Mouse (Mus musculus) T-helper 17 cell (primary cell): ENCODE data around the gene Tec.

Experiments
- in situ Hi-C, 2 experiments: fragments of 300-600 bp; cut with MboI, MseI; formaldehyde crosslinking; loops; 1 replicate in 1 of 2; 2 replicates in 1 of 2; pipeline ENCODE4 v1.15.1; 2025; ENCODE audit warnings: high pct_unique_total_duplicates in 2 of 2

Tec gene

DNA sequence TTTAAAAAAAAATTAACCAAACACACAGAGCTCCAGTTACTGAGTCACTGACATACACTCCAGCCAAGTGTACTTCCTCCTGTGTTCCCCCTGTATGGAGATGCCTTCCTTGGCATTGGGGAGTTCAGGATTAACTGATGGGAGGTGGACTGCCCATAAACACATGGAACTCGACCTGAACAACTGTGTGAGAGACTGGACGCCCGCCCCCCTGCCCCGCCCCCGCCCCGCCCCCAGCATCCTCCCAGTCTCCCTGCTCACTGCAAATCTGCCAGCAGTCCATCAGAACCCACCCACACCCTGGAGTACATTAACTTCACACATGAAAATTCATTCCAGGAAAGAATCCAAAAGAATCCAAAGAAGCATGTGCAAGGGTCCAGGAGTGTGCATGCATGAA, 76.5 kb downstream of the Tec start:
- in situ Hi-C loops, result no loop called here

DNA sequence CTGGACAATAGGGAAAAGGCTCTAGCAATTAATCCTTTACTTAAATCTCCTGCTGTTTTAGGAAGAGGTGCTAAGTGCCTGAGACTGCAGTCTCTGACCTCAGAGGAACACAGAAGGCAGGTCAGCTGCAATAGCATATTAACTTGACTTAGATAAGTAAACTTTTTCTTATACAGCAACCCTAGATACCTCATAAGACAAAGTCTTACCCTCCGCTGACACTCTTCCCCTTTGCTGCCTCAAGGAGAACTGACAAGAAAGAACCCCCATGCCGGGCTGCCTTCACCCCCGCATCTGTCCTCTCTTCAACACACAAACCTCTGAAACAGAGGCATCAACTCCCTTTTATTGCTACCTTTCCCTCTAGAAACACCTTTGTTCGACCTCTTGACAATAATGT, 76.9 kb downstream of the Tec start:
- in situ Hi-C loops, result no loop called here

DNA sequence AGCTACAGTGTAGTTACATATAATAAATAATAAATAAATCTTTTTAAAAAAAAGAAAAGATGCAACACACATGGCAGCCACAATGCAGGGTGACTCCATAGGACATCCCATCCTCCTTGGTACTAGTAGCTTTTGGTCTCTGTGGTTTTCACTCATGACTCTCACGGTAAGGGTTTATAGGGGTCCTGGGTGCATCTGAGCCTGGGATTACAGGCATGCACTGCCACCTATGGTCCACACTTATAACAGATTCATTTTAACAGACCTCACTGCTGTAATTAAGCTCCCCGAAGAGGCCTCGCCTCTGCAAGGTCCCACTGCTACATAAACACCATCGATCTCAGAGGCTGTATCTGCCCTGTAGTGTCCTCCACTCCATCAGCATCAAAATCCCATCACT, 82.8 kb downstream of the Tec start:
- in situ Hi-C loops, result no loop called here

DNA sequence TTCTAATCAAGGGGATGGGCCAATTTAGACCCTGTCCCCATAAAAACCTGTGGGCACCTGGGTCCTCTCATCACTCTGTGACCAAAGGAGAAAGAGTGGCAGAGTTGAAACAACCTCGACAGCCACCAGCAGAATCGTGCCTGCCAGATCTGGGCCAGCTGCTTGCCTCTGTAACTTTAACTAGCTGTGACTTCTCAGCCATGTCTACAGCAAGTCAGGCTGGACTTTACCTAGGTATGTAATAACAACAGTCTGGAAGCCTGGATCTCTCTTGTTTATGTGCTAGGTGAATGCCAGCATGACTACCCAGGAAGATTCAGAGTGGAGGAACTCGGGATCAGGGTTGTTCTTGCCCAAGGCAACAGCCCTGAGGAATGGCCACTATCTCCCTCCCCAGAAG, 83.6 kb downstream of the Tec start:
- in situ Hi-C loops, result loop anchor here in 1 of 2 experiments (5.0 kb wide), 1 partner anchor 432 kb away; no protein-coding TSS in a partner anchor

DNA sequence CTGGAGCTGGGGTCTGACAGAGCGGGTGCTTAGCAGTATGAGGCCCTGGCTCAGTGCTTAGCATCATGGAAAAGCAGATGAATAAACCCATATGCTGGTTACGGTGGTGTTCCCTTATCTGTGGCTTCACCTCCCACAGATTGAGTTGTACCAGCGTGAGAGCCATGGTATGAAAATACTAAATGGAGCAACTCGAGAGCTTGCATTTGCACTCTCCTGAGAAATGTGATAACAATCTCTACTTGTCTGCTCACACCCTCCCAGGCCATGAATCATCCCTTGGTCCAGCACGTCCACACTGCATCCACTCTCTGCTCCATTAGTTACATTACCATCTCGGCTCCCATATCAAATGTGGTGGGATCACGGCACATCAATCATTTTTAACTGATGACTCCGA, 84.3 kb downstream of the Tec start:
- in situ Hi-C loops, result loop anchor here in 1 of 2 experiments (5.0 kb wide), 1 partner anchor 432 kb away; no protein-coding TSS in a partner anchor

DNA sequence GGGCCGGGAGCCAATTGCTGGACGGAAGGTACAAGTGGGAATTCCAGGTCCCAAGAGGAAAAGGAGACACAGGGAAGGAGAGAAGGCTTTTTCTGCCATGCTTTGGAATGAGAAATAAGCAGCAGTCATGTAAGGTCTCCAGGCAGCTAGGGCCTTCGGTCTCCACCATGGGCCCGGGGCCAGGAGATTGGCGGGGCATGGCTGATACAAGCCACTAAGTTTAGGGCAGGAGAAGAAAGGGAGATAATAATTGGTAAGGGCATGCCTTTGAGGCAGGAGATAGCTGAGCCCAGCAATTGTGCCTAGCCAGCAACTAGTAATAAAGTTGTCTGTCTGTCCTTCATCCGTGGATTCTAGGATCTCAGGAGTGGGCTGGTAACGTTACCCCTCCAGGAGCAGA, 85.2 kb downstream of the Tec start:
- in situ Hi-C loops, result loop anchor here in 1 of 2 experiments (5.0 kb wide), 1 partner anchor 431 kb away; no protein-coding TSS in a partner anchor

DNA sequence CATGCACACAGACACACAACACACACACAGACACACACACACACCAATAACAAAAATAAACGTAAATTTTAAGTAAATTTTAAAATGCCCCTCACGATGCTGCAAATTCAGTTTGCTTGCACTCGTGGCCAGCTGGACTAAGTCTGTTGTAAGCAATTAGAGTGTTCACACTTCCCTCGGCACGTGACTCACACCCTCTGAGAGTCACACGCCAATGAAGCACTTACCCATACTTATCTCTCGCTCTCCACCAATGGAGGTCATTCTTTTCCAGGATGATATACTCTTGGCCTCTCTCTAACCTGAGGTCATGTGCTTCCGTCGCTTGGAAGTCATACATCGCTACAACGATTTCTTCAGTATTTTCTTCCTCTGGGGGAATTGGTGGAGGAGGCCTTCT, 86.5 kb downstream of the Tec start:
- in situ Hi-C loops, result loop anchor here in 1 of 2 experiments (5.0 kb wide), 1 partner anchor 429 kb away; no protein-coding TSS in a partner anchor

DNA sequence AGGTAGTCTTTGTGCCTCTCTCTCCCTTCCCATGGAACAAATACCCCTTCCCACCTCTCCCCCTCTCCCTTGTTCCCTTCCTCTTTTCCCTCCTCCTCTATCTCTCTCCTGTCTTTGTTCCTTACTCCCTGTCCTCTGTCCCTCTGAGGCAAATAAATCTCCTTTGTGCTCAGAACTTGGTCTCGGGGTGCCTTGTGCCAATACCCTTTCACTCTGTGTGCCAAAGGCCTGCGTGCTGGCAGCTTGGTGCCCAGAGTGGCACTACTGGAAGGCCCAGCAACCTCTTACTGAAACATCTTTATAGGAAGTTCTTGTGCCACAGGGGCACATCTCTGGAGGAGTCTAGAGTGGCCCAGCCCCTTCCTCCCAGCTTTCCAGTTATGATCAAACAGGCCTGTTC, 91.7 kb downstream of the Tec start:
- in situ Hi-C loops, result no loop called here

DNA sequence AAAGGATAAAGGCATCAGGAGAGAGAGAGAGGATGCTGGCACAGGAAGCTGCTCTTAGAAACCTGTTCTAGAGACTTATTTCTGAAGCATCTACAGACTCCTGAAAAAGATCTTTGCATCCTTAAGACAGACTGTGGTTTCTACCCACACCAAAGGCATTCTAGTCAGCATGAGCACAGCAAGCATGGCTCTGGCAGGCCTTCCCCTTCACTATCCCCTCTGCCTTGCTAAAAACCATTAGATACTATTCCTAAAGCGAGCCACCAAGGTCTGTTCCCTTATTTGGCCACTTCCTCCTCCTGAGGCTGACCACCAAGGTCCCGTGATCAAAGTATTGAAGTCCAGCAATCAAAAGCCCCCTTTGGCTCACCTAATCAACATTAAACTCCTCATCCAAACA, 92.2 kb downstream of the Tec start:
- in situ Hi-C loops, result no loop called here

DNA sequence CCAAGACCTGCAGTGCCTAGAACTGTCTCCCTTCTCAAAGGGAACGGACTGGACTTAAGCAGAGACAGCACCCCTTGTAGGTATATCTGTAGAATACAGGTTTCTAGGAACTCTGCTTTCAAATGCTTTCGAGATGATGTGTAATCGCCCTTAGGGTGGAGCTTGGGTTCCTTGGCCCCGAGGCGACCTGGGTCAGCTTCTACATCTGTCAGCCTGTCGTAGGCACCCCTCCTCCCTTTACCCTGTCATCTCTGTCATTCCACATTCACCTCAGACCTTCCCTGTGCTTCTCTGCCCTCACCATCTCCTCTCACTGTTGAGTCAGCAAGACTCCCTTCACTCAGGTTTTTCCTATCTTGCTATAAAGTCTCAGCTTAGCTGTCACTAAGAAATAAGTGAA, 98.4 kb downstream of the Tec start:
- in situ Hi-C loops, result no loop called here

DNA sequence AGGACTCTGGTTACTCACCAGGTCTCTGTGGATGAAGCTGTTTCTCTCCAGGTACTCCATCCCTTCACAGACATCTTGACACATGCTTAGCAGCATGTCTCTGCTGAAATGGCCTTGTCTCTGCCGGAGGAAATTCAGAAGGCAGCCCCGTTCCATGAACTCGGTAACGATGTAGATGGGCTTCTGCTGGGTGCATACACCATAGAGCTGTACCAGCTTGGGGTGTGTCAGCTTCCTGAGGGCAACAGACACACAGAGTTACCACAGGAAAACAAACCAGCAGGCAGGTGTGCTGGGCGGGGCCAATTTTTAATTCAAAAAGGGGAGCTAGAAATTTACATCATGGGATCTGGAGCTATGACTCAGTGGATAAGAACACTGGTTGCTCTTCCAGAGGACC, 104.7 kb downstream of the Tec start:
- in situ Hi-C loops, result no loop called here

DNA sequence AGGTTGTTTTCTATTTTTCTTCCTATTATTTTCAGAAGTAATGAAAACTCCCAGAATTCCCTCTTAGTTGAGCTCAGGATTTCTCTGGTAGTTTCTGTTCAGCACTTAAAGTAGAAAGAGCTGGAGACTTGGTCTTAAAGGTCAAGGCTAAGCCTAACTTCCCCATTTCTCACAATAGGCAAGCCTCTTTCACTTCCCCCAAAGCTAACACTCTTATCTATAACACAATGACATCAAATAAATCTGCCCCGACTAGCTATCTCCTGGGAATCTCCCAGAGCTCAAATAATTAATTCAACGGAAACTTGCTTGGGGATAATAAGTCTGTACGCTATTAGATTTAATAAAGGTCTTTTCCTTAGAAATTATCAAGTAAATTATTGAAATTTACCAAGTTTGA, 105.3 kb downstream of the Tec start:
- in situ Hi-C loops, result no loop called here

DNA sequence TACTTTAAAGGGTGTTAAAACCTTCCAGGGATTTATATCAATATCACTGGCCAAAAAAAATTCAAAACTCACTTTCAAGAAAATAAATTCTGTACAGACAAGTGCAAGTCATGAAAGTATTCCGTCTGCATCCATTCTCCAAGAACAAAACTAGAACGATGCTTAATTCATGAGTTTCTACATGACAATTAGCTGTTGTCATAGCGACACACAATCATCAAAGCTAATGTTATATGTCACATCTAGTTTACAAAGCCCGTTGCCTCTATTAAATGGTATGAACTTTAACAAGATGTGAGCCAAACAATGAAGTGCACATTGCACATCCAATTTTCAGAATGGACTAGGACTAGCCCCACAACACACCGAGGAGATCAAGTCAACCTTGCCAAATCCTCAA, 106.5 kb downstream of the Tec start:
- in situ Hi-C loops, result no loop called here

DNA sequence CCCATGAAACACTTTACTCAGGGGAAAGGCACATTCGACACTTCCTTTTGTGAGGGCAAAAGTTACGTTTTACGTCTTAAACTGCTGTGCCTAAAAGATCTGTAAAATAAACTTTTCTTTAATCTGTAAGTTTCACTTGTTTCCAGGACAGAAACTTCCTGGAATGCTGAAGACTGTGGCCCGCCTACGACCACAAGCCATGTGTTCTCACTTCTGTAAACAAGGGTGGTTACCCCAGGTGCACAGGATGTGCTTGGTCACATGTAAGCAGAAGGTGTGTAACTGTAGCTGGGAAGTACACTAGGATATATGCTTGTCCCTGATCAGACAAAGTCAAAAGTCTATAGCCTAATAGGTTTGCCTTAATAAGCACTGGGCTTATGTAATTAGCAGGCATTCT, 107.0 kb downstream of the Tec start:
- in situ Hi-C loops, result no loop called here

DNA sequence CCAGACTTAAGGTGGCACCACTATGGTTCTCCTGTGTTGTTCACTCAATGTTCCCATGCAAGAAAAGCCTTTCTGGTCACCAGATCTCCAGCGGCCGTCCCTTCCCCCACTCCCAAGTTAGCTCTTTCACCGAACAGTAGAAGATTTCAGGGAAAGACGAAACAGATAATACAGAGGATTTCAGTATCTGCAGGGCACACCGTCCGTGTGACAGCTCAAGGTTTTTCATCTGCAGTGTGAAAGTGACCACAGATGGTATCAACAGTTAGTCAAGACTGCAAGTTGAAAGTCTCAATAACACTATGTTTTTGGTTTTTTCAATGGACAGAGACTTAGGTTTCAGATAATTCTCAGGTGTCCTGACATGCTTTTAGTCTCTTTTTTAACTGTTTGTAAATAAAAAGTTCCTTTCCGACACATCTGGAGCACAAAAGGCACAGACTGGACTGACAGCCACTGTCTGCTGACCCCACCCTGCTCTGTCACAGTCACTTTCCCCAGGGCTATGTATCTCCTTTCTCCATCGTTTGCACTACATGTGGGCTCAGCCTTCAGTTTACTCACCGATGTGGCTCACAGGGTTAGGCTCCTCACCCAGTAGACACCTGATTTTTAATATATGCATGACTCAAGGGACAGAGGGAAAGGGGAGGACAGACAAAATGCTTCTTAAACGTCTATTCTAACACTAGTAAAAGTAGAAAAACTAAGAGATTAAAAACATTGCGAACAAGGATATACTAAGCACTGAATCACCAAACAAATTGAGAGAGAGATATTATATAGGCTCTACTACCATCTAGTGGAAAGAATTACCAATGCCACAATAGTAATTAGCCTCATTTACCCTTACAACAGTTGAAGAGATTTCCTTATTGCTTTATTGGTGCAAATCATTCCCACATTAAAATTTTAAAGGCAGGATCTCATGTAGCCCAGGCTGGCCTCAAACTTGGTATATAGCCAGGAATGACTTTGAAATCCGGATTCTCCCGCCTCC, 109.1 kb downstream of the Tec start:
- in situ Hi-C loops, result loop anchor here in 1 of 2 experiments (5.0 kb wide), 1 partner anchor 37 kb away; no protein-coding TSS in a partner anchor

DNA sequence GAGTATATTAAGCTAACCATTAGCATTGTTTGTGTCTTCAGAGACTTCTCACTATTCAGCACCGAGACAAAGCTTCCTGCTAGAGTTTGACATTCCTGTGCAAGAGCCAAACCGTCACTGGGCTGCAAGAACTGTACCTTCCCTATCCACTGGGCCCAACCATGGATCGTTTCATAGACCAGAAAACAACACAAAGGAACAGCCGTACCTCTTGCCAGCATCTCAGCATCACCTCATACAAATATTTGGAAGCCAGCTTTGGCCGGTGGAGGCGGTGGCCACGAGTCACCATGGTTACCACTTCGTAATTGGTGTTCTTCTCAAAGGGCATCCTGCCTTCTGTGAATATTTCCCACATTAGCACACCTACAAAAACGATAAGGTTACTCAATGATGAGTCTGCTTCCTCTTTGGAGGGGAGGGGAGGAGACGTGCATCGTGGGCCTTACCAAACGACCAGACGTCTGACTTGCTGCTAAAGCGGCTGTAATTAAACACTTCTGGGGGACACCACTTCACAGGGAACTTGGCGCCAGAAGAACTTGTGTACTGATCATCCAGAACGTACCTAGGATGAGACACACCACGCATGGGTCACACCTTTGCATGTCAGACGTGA, 111.0 kb downstream of the Tec start:
- in situ Hi-C loops, result loop anchor here in 1 of 2 experiments (5.0 kb wide), 1 partner anchor 35 kb away; no protein-coding TSS in a partner anchor

DNA sequence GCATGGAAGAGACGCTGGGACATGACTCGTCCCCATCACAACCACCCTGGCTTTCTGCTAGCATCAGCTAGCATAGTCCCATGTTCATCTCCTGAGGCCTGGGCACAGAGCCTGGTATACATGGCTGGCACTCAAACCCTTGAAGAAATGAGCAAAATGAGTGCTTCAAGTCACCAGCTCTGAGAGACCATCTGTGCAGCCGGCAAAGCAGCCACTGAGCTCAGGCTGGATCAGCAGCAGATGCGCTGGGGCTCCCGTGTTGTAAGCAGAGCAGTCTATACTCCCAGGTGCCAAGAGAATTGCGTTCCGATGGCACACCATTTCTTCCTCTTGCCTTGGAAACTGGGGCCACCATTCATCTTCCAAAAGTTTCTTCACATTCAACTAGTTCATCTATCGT, 112.3 kb downstream of the Tec start:
- in situ Hi-C loops, result loop anchor here in 1 of 2 experiments (5.0 kb wide), 1 partner anchor 34 kb away; no protein-coding TSS in a partner anchor

DNA sequence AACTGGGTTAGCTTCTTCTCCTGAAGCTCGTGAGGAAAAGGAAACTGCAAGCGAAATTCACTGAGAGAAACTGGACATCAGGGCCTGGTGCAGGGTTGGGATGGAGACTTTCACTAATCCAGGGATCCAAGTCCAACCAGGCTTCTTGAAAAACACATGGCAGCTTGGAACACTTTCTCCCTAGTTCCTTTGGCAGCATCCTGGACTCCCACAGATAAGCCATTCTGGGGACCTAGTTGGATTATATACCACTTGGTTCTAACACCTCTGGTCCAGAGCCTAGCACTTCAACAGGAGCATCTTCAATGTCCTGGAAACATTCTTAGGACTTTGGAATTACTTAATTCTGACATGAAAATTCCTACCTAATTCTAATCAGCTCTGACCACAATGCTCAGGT, 113.2 kb downstream of the Tec start:
- in situ Hi-C loops, result loop anchor here in 1 of 2 experiments (5.0 kb wide), 1 partner anchor 33 kb away; no protein-coding TSS in a partner anchor

DNA sequence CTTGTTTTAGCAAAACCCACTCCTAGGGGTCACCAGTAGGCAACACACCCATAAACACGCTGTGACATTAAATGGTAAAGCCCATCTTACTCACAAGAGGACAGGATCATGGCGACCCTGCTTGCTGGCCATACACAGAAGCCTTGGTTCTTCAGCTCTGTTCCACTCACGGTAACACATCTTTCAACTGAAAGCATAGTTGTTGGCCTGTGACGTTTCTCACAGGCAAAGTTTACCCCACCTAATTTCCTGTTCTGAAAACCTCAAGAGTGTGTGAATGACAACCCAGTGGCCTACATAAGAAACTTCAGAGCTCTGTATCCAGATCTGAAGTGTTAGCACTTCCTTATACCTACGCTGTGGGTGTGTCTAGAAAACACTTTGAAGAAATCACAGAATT, 115.7 kb downstream of the Tec start, which contains the start of gene Txk:
TSS of gene Txk (minus strand) at position 193 of the 400 bp plus-strand sequence.
- in situ Hi-C loops, result loop anchor here in 1 of 2 experiments (5.0 kb wide), 1 partner anchor 90 kb away; no protein-coding TSS in a partner anchor

DNA sequence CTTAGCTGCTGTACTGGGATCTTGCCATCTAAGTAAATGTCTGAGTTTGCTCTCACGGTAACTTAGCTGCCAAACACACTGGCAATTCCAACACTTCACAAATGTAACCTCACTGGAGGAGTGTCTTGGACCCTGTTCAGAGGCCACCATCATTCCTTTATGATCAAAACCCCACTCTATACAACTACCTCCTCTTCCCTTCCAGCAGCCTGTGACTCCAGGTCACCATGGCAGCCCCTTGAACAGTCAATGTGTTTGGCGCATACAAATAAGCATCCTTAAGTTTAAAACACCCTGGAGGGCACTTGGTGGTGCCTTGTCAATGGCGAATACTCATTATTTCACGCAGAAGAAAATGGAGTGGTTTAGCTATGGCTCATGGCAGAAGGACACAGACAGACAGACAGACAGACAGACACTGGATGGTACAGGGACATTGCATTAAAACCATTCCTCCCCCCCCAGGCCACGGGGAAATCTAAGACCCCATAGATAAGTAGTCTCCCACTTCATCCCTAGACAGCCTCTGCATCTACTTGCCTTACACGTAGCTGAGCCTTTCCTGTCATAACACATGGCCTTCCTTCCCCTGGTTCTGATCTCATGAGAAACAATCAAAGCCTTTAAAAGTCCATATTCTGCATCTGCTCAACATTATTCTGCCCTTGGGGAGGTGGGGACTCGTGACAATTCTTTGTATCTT, 117.1 kb downstream of the Tec start:
- in situ Hi-C loops, result loop anchor here in 1 of 2 experiments (5.0 kb wide), 1 partner anchor 89 kb away; no protein-coding TSS in a partner anchor

DNA sequence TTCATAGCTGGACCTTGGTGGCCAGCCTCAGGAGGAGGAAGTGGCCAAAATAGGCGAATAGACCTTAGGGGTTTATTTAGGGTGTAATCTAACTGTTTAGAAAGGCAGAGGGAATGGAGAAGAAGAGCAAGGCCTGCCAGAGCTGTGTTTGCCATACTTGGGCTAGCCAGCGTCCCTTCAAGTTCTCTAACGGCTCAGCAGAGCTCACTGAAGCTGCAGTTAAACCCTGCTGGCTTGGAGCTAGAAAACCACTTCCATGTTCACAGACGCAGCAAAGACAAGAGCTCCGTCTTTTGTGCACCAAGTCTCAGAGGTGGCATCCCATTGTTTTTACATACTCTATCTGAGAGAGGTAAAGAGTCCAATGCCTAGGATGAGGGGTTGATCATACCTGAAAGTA, 118.1 kb downstream of the Tec start:
- in situ Hi-C loops, result loop anchor here in 1 of 2 experiments (5.0 kb wide), 1 partner anchor 88 kb away; no protein-coding TSS in a partner anchor
